Mouse (Mus musculus) NIH3T3 (cell line): Measurements from ENCODE around the gene Cass4.

Experiments used
- DNase-seq: peaks from one replicate; pipeline ENCODE4 v3.0.0-alpha.2; 2012; ENCODE audit warnings: low read depth

The Cass4 gene

GRCm38 (mm10) chr2:172393391-172394051 is at the start of gene Cass4:
Gene Cass4 (plus strand): TSS chr2:172393794.
- peak; percentile 66 for DNase-seq

GRCm38 (mm10) chr2:172344669-172345068 is 48.9 kb upstream of the Cass4 start:
- no peak for DNase-seq

- peak; percentile 99 for DNase-seq
These were observed 48.3 kb upstream of the Cass4 start, which contains the start of gene Fam210b for GRCm38 (mm10) chr2:172345258-172345738. Gene Fam210b (plus strand): TSS chr2:172345565.

- peak; percentile 72 for DNase-seq
These were observed 47.3 kb upstream of the Cass4 start for GRCm38 (mm10) chr2:172346034-172346929.

GRCm38 (mm10) chr2:172346933-172347611 is 46.5 kb upstream of the Cass4 start:
- no peak for DNase-seq

GRCm38 (mm10) chr2:172348297-172348950 is 45.2 kb upstream of the Cass4 start:
- peak; percentile 24 for DNase-seq

- no peak for DNase-seq
These were observed 43.8 kb upstream of the Cass4 start for GRCm38 (mm10) chr2:172349776-172350175.

GRCm38 (mm10) chr2:172350773-172351172 is 42.8 kb upstream of the Cass4 start:
- no peak for DNase-seq

- DNase-seq = no peak
These were observed 40.4 kb upstream of the Cass4 start for GRCm38 (mm10) chr2:172353218-172353617.

- no peak for DNase-seq
These were observed 38.8 kb upstream of the Cass4 start for GRCm38 (mm10) chr2:172354761-172355160.

GRCm38 (mm10) chr2:172355833-172356232 is 37.8 kb upstream of the Cass4 start:
- DNase-seq = no peak

- DNase-seq = no peak
These were observed 30.4 kb upstream of the Cass4 start for GRCm38 (mm10) chr2:172363176-172363575.

GRCm38 (mm10) chr2:172370411-172371223 is 23.0 kb upstream of the Cass4 start, which contains the start of the genes Aurka and Cstf1:
Gene Aurka (minus strand): TSS chr2:172370535.
Gene Cstf1 (plus strand): TSS chr2:172370681.
- peak; percentile 95 for DNase-seq

GRCm38 (mm10) chr2:172371258-172371657 is 22.3 kb upstream of the Cass4 start:
- peak; percentile 14 for DNase-seq

- DNase-seq = peak; percentile 67
These were observed 17.0 kb upstream of the Cass4 start for GRCm38 (mm10) chr2:172376551-172376950.

GRCm38 (mm10) chr2:172376999-172377515 is 16.5 kb upstream of the Cass4 start:
- no peak for DNase-seq

GRCm38 (mm10) chr2:172378332-172378731 is 15.3 kb upstream of the Cass4 start:
- DNase-seq = peak; percentile 46

- no peak for DNase-seq
These were observed 13.1 kb upstream of the Cass4 start for GRCm38 (mm10) chr2:172380513-172380912.

- no peak for DNase-seq
These were observed 12.3 kb upstream of the Cass4 start for GRCm38 (mm10) chr2:172381341-172381740.

- no peak for DNase-seq
These were observed 11.7 kb upstream of the Cass4 start for GRCm38 (mm10) chr2:172381898-172382297.
